Mouse (Mus musculus) lung, postnatal 0 days (tissue): ENCODE measurements around the gene Tdp2. TPM values are rescaled to one million over a fixed set of nuclear protein-coding genes. Genes with fewer than 3 reads are reported as not detected.

ENCODE experiments used
- ATAC-seq: fragments of 200-750 bp; cut with Nextera tagmentation; 2 replicates; pipeline ENCODE4 v1.8.0; 2017; ENCODE audit warnings: moderate library complexity
- DNase-seq: peaks from one replicate; pipeline ENCODE4 v3.0.0-alpha.2; 2016; ENCODE audit warnings: low spot score
- H3K27ac ChIP-seq: fragments of 300-500 bp; sonication (generic); 2 replicates; pipeline ENCODE4 v1.5.1; 2014; ENCODE audit warnings: antibody characterized with exemption, mild to moderate bottlenecking, low read length, mixed read lengths
- H3K27me3 ChIP-seq: fragments of 300-500 bp; sonication (generic); replicated peaks from 2 replicates; pipeline ENCODE4 v1.6.1; 2014; ENCODE audit warnings: low read length, mixed read lengths; ENCODE audit not compliant: insufficient read depth
- H3K36me3 ChIP-seq: fragments of 300-500 bp; sonication (generic); 2 replicates; pipeline ENCODE4 v1.6.1; 2014; ENCODE audit warnings: low read length, mixed read lengths; ENCODE audit not compliant: insufficient read depth
- H3K4me1 ChIP-seq: fragments of 300-500 bp; sonication (generic); 2 replicates; pipeline ENCODE4 v1.6.1; 2014; ENCODE audit warnings: antibody characterized with exemption, low read depth, low read length, mixed read lengths; ENCODE audit not compliant: insufficient read depth
- H3K4me2 ChIP-seq: fragments of 300-500 bp; sonication (generic); replicated peaks from 2 replicates; pipeline ENCODE4 v1.6.1; 2014; ENCODE audit warnings: low read depth, mild to moderate bottlenecking, low read length, moderate library complexity, mixed read lengths
- H3K4me3 ChIP-seq: fragments of 300-500 bp; sonication (generic); 2 replicates; pipeline ENCODE4 v1.5.1; 2014; ENCODE audit warnings: low read depth, low read length
- H3K9ac ChIP-seq: fragments of 300-500 bp; sonication (generic); replicated peaks from 2 replicates; pipeline ENCODE4 v1.6.1; 2014; ENCODE audit warnings: low read depth, mild to moderate bottlenecking
- H3K9me3 ChIP-seq: fragments of 300-500 bp; sonication (generic); 2 replicates; pipeline ENCODE4 v1.6.1; 2016; ENCODE audit warnings: low read length, mixed read lengths
- CTCF ChIP-seq: IDR thresholded peaks from 2 replicates; pipeline ENCODE4 v1.5.1; 2016; ENCODE audit warnings: antibody characterized with exemption, mild to moderate bottlenecking
- EP300 ChIP-seq: IDR thresholded peaks from 2 replicates; pipeline ENCODE4 v1.6.1; 2016; ENCODE audit warnings: antibody characterized with exemption, mild to moderate bottlenecking, control low read depth
- WGBS: fragments of 180-500 bp; shearing (Covaris S2); extraction: QIAGEN DNeasy Blood & Tissue Kit; methylation state at CpG from one replicate; pipeline ENCODE4 v1.1.7; 2014; 5-methylcytosine and 5-hydroxymethylcytosine counted together
- polyA plus RNA-seq: library from polyadenylated mRNA; unstranded; fragments of >200 nt; fragmentation: Nextera tagmentation; extraction: Ambion mirVana; gene quantifications from 2 replicates; pipeline ENCODE4 v1.2.1, GENCODE M21; 2015

Gene Tdp2
- polyA plus RNA-seq, 1 experiment from 2014 or later, result 21.2 TPM

- no peaks in the 10 kb centered on the region for H3K9me3 ChIP-seq
- no peak overlapping the region for H3K27ac ChIP-seq
- no peaks in the 10 kb centered on the region for H3K27me3 ChIP-seq
- H3K9ac ChIP-seq, result no peak overlapping the region
- H3K36me3 ChIP-seq, result 0 out of 2 replicates have a peak, but pooled peaks cover 6% of the 10 kb centered on the region
- TF ChIP-seq EP300, result no peak
- no peak for TF ChIP-seq CTCF
- no peak for DNase-seq
- no peaks in the 10 kb centered on the region for H3K4me1 ChIP-seq
- no peak for ATAC-seq
- H3K4me2 ChIP-seq, result no peak overlapping the region
- no peak overlapping the region for H3K4me3 ChIP-seq
- WGBS, result 68% methylated on average over 1 of the region's 1 CpGs
These were observed 11.5 kb upstream of the Tdp2 start for GRCm38 (mm10) chr13:24819931-24820330.

- no peak overlapping the region for H3K9ac ChIP-seq
- no peak overlapping the region for H3K4me3 ChIP-seq
- no peak overlapping the region for H3K27ac ChIP-seq
- H3K4me2 ChIP-seq, result no peak overlapping the region
- 0 out of 2 replicates have a peak, but pooled peaks cover 6% of the 10 kb centered on the region for H3K36me3 ChIP-seq
- 82% methylated on average over 16 of the region's 16 CpGs for WGBS
- DNase-seq, result no peak
- TF ChIP-seq CTCF, result no peak
- H3K4me1 ChIP-seq, result no peaks in the 10 kb centered on the region
- ATAC-seq, result no peak
- H3K9me3 ChIP-seq, result no peaks in the 10 kb centered on the region
- no peaks in the 10 kb centered on the region for H3K27me3 ChIP-seq
These were observed 8.7 kb upstream of the Tdp2 start for GRCm38 (mm10) chr13:24822663-24823343.

GRCm38 (mm10) chr13:24824647-24825046, 6.8 kb upstream of the Tdp2 start:
- no peak for ATAC-seq
- TF ChIP-seq EP300 (no peak), CTCF (no peak)
- H3K4me3 ChIP-seq, result no peak overlapping the region
- no peaks in the 10 kb centered on the region for H3K9me3 ChIP-seq
- no peaks in the 10 kb centered on the region for H3K27me3 ChIP-seq
- H3K9ac ChIP-seq, result no peak overlapping the region
- H3K4me2 ChIP-seq, result no peak overlapping the region
- H3K4me1 ChIP-seq, result no peaks in the 10 kb centered on the region
- DNase-seq, result no peak
- WGBS, result 88% methylated on average over 4 of the region's 4 CpGs
- H3K27ac ChIP-seq, result no peak overlapping the region
- H3K36me3 ChIP-seq, result 0 out of 2 replicates have a peak, but pooled peaks cover 4% of the 10 kb centered on the region

GRCm38 (mm10) chr13:24825587-24825986, 5.9 kb upstream of the Tdp2 start:
- Histone ChIP-seq H3K4me2 (no peak overlapping the region), H3K9me3 (no peaks in the 10 kb centered on the region), H3K27me3 (no peaks in the 10 kb centered on the region), H3K27ac (no peak overlapping the region), H3K36me3 (no peaks in the 10 kb centered on the region), H3K9ac (no peak overlapping the region), H3K4me3 (no peak overlapping the region), H3K4me1 (no peaks in the 10 kb centered on the region)
- TF ChIP-seq CTCF (no peak), EP300 (no peak)
- DNase-seq, result no peak
- 0 out of 2 replicates have a peak, but pooled peaks have one; percentile 32 for ATAC-seq
- 59% methylated on average over 4 of the region's 4 CpGs for WGBS

- Histone ChIP-seq H3K27ac (no peak overlapping the region), H3K9me3 (no peaks in the 10 kb centered on the region), H3K4me3 (no peak overlapping the region), H3K9ac (no peak overlapping the region), H3K4me2 (no peak overlapping the region), H3K27me3 (no peaks in the 10 kb centered on the region), H3K36me3 (no peaks in the 10 kb centered on the region), H3K4me1 (no peaks in the 10 kb centered on the region)
- DNase-seq (no peak), ATAC-seq (no peak)
- TF ChIP-seq EP300 (no peak), CTCF (no peak)
- 60% methylated on average over 7 of the region's 7 CpGs for WGBS
These were observed 5.4 kb upstream of the Tdp2 start for GRCm38 (mm10) chr13:24826116-24826515.

GRCm38 (mm10) chr13:24830756-24831352, 625 bp upstream of the Tdp2 start:
- TF ChIP-seq CTCF (no peak), EP300 (no peak)
- Histone ChIP-seq H3K9me3 (no peaks in the 10 kb centered on the region), H3K36me3 (no peaks in the 10 kb centered on the region), H3K4me1 (peaks cover 4% of the 10 kb centered on the region; the same call in 1 of the 2 replicates), H3K4me2 (peak overlapping the region; percentile 89), H3K27me3 (no peaks in the 10 kb centered on the region), H3K27ac (peak overlapping the region; percentile 83), H3K9ac (peak overlapping the region; percentile 63), H3K4me3 (peak overlapping the region; percentile 83)
- ATAC-seq (no peak), DNase-seq (peak; percentile 33)
- 2% methylated on average over 20 of the region's 20 CpGs for WGBS
